Mouse (Mus musculus) stomach, embryonic 16.5 days (tissue): Measurements from ENCODE around the gene Sox10. TPM values are rescaled to one million over a fixed set of nuclear protein-coding genes. Genes with fewer than 3 reads are reported as not detected.
A peak's percentile ranks its signal among the peaks of the same experiment; 100 is the strongest.

Source experiments
- ATAC-seq: fragments of 200-750 bp; cut with Nextera tagmentation; 2 replicates; pipeline ENCODE4 v1.8.0; 2017; ENCODE audit warnings: moderate number of reproducible peaks, moderate TSS enrichment; ENCODE audit not compliant: insufficient read depth, low FRiP score
- H3K27ac ChIP-seq: fragments of 300-500 bp; sonication (generic); 2 replicates; pipeline ENCODE4 v1.5.1; 2014; ENCODE audit warnings: low read length
- H3K27me3 ChIP-seq: fragments of 300-500 bp; sonication (generic); 2 replicates; pipeline ENCODE4 v1.6.1; 2014; ENCODE audit warnings: low read length, control low read depth, mixed read lengths; ENCODE audit not compliant: control insufficient read depth, insufficient read depth
- H3K36me3 ChIP-seq: fragments of 300-500 bp; sonication (generic); 2 replicates; pipeline ENCODE4 v1.6.1; 2014; ENCODE audit warnings: low read length; ENCODE audit not compliant: control insufficient read depth, insufficient read depth
- H3K4me1 ChIP-seq: fragments of 300-500 bp; sonication (generic); 2 replicates; pipeline ENCODE4 v1.6.1; 2014; ENCODE audit warnings: low read length, control low read depth, mixed read lengths; ENCODE audit not compliant: control insufficient read depth, insufficient read depth
- H3K4me2 ChIP-seq: fragments of 300-500 bp; sonication (generic); 2 replicates; pipeline ENCODE4 v1.6.1; 2014; ENCODE audit warnings: low read depth, low read length, mixed read lengths
- H3K4me3 ChIP-seq: fragments of 300-500 bp; sonication (generic); replicated peaks from 2 replicates; pipeline ENCODE4 v1.5.1; 2014; ENCODE audit warnings: mild to moderate bottlenecking, low read length
- H3K9ac ChIP-seq: fragments of 300-500 bp; sonication (generic); 2 replicates; pipeline ENCODE4 v1.6.1; 2014; ENCODE audit warnings: low read length
- H3K9me3 ChIP-seq: fragments of 300-500 bp; sonication (generic); replicated peaks from 2 replicates; pipeline ENCODE4 v1.6.1; 2016; ENCODE audit warnings: low read length, control low read depth; ENCODE audit not compliant: control insufficient read depth
- WGBS: fragments of 180-500 bp; shearing (Covaris S2); extraction: QIAGEN DNeasy Blood & Tissue Kit; methylation state at CpG from one replicate; pipeline ENCODE4 v1.1.7; 2014; 5-methylcytosine and 5-hydroxymethylcytosine counted together
- polyA plus RNA-seq: library from polyadenylated mRNA; unstranded; fragments of >200 nt; fragmentation: Nextera tagmentation; extraction: Ambion mirVana; gene quantifications from 2 replicates; pipeline ENCODE4 v1.2.1, GENCODE M21; 2015

Gene Sox10
- polyA plus RNA-seq, 1 experiment from 2014 or later = 5.3 TPM

DNA sequence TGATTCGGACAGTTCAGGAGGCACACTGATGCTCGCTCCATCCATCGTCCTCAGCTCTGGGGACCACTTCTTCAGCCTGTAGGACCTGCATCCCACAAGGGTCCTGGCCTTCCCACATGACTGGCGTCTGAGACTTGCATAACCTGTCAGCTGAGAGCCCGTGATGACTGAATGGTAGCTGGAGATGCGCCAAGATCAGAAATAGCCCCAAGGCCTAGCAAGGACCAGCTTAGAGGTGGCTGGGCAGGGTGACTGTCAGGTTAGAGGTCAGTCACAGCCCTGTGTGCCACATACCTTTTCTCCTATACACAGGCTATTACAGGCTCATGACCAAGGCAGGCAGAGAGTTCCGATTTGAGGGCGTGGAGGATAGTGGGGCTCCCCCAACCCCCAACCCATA is 30.5 kb upstream of the Sox10 start:
- no peaks in the 10 kb centered on the region for H3K36me3 ChIP-seq
- no peak overlapping the region for H3K9ac ChIP-seq
- WGBS = 80% methylated on average over 8 of the region's 8 CpGs
- H3K27me3 ChIP-seq = no peaks in the 10 kb centered on the region
- no peak overlapping the region for H3K4me2 ChIP-seq
- no peaks in the 10 kb centered on the region for H3K9me3 ChIP-seq
- H3K4me3 ChIP-seq = no peak overlapping the region
- H3K27ac ChIP-seq = no peak overlapping the region
- H3K4me1 ChIP-seq = peaks cover 7% of the 10 kb centered on the region; the same call in 1 of the 2 replicates
- ATAC-seq = no peak

DNA sequence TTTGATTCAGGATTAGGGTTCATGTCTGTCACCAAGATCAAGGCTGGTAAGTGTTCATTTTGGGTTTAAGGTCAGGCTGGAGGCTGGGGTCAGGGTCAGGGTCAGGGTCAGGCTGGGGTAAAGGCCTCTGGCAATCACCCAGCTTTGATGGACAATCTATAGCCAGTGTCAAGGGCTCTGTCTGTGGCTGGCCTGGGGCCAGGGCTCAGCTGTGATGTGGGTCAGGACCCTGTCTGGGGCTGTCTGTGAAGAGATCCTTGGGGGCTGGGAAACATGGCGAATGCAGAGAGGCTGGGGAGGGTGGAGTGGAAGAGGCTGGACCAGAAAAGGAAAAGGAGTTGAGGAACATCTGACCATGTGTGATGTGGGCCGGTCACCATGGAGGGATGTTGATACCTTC is 29.9 kb upstream of the Sox10 start:
- Histone ChIP-seq H3K4me3 (no peak overlapping the region), H3K4me2 (no peak overlapping the region), H3K36me3 (no peaks in the 10 kb centered on the region), H3K4me1 (peaks cover 7% of the 10 kb centered on the region; the same call in 1 of the 2 replicates), H3K27ac (no peak overlapping the region), H3K27me3 (no peaks in the 10 kb centered on the region), H3K9ac (no peak overlapping the region), H3K9me3 (no peaks in the 10 kb centered on the region)
- no peak for ATAC-seq
- 88% methylated on average over 2 of the region's 2 CpGs for WGBS

GRCm38 (mm10) chr15:79194048-79194447 is 29.0 kb upstream of the Sox10 start:
- H3K27ac ChIP-seq = peak overlapping the region; percentile 81; the same call in 1 of the 2 replicates
- no peak overlapping the region for H3K4me3 ChIP-seq
- H3K36me3 ChIP-seq = no peaks in the 10 kb centered on the region
- H3K4me2 ChIP-seq = no peak overlapping the region
- 63% methylated on average over 9 of the region's 9 CpGs for WGBS
- H3K9ac ChIP-seq = no peak overlapping the region
- no peaks in the 10 kb centered on the region for H3K27me3 ChIP-seq
- H3K4me1 ChIP-seq = peaks cover 7% of the 10 kb centered on the region; the same call in 1 of the 2 replicates
- ATAC-seq = no peak
- H3K9me3 ChIP-seq = no peaks in the 10 kb centered on the region

GRCm38 (mm10) chr15:79192885-79193845 is 28.1 kb upstream of the Sox10 start:
- Histone ChIP-seq H3K9ac (peak overlapping the region; percentile 54), H3K36me3 (no peaks in the 10 kb centered on the region), H3K27ac (peak overlapping the region; percentile 81), H3K4me2 (peak overlapping the region; percentile 16; the same call in 1 of the 2 replicates), H3K4me3 (no peak overlapping the region), H3K9me3 (no peaks in the 10 kb centered on the region), H3K4me1 (peaks cover 7% of the 10 kb centered on the region; the same call in 1 of the 2 replicates), H3K27me3 (no peaks in the 10 kb centered on the region)
- 37% methylated on average over 27 of the region's 27 CpGs for WGBS
- peak; percentile 54; the same call in 1 of the 2 replicates for ATAC-seq

DNA sequence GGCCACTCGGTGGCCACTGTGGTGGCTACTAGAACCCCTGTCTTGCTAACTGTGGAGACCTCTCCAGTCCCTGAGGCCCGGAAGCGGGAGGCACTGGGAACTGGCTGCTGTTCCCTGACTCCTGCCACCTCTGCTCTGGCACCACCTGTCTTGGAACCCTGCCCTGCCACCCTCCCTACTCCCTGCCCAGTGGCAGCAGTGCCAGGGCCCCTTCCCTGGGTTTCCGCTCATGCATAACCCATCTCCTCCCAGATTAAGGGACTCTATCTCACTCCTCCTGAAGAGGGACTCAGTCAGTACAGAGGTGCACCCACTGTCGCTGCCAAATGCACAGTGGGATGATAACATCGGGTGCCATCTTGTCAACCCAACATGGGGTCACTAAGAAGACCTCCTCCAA is 27.4 kb upstream of the Sox10 start:
- H3K4me3 ChIP-seq = no peak overlapping the region
- no peak for ATAC-seq
- no peak overlapping the region for H3K9ac ChIP-seq
- no peaks in the 10 kb centered on the region for H3K36me3 ChIP-seq
- no peak overlapping the region for H3K4me2 ChIP-seq
- H3K4me1 ChIP-seq = peaks cover 7% of the 10 kb centered on the region; the same call in 1 of the 2 replicates
- H3K9me3 ChIP-seq = no peaks in the 10 kb centered on the region
- WGBS = 84% methylated on average over 6 of the region's 6 CpGs
- H3K27me3 ChIP-seq = no peaks in the 10 kb centered on the region
- peak overlapping the region; percentile 73; the same call in 1 of the 2 replicates for H3K27ac ChIP-seq

DNA sequence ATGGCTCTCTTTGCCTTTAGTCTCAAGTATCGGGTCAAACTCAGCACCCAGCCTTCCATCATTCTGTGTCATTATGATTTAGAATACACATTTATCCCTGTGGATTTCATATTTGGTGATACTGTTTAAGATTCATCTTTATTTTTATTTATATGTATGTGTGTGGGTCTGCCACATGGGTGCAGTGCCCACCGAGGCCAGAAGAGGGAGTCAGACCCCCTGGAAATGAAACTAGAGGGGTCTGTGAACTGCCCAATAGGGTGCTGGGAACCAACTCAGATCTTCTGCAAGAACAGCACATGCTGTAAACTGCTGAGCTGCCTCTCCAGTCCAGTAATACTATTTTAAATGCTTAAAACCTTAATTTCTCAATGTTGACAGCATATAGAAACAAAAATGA is 26.4 kb upstream of the Sox10 start:
- Histone ChIP-seq H3K4me1 (peaks cover 7% of the 10 kb centered on the region; the same call in 1 of the 2 replicates), H3K4me3 (no peak overlapping the region), H3K4me2 (no peak overlapping the region), H3K36me3 (no peaks in the 10 kb centered on the region), H3K27ac (no peak overlapping the region), H3K9me3 (no peaks in the 10 kb centered on the region), H3K27me3 (no peaks in the 10 kb centered on the region), H3K9ac (no peak overlapping the region)
- WGBS = 96% methylated on average over 2 of the region's 2 CpGs
- no peak for ATAC-seq

DNA sequence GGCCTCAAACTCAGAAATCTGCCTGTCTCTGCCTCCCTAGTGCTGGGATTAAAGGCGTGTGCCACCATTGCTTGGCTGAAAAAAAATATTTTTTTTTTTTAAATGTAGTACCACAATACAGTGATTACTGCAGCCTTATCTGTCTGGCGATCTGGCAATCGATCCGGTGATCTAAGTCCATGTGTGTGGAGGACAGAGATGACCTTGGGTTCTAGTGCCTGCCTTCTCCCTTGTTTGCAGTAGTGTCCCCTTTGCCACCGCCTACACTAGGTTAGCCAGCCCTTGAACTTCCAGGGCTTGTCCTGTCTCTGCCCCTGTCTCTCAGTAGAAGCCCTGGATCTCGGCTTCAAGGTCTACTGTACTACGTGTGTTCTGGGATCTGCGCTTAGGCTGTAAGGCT is 22.8 kb upstream of the Sox10 start:
- no peaks in the 10 kb centered on the region for H3K9me3 ChIP-seq
- H3K4me3 ChIP-seq = no peak overlapping the region
- no peaks in the 10 kb centered on the region for H3K36me3 ChIP-seq
- no peak overlapping the region for H3K4me2 ChIP-seq
- H3K4me1 ChIP-seq = peaks cover 2% of the 10 kb centered on the region; the same call in 1 of the 2 replicates
- 86% methylated on average over 8 of the region's 8 CpGs for WGBS
- H3K27ac ChIP-seq = no peak overlapping the region
- H3K27me3 ChIP-seq = no peaks in the 10 kb centered on the region
- no peak for ATAC-seq
- H3K9ac ChIP-seq = no peak overlapping the region

DNA sequence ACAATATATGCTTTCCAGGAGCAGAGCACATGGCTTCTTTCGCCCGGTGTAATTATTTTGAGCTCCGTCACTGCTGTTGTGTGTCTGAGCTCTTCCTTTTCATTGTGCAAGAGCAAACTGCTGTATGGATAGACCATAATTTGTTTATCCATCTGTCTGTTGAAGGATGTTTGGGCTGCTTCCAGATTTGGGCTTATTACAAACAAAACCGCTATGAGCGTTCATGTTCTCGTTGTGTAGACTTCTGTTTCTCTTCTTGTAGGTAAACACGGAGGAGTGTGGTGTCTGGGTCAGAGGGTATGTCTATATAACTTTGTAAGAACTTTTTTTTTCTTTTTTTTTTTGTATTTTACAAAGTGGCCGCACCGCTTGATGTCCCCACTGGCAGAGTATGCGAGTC is 20.2 kb upstream of the Sox10 start:
- Histone ChIP-seq H3K4me3 (no peak overlapping the region), H3K9me3 (no peaks in the 10 kb centered on the region), H3K27ac (no peak overlapping the region), H3K36me3 (no peaks in the 10 kb centered on the region), H3K4me2 (no peak overlapping the region), H3K9ac (no peak overlapping the region), H3K27me3 (no peaks in the 10 kb centered on the region), H3K4me1 (no peaks in the 10 kb centered on the region)
- WGBS = 51% methylated on average over 10 of the region's 10 CpGs
- ATAC-seq = no peak

DNA sequence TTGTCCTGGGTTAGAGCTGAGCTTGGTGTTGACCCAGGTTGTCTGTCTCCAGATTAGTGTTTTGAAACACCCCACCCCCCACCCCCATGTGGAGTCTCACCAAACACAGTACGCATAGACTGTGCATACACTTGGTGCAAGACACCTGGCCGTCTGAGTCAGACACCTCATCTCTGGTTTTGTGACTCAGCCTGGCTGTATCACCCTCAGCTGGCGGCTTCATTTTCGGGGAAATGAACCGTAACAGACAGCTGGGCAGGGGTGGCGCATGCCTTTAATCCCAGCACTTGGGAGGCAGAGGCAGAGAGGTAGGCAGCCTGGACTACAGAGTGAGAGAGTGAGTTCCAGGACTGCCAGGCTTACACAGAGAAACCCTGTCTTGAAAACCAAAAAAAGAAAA is 11.9 kb upstream of the Sox10 start:
- no peaks in the 10 kb centered on the region; the same call in 1 of the 2 replicates for H3K27me3 ChIP-seq
- no peaks in the 10 kb centered on the region for H3K36me3 ChIP-seq
- no peak overlapping the region for H3K4me3 ChIP-seq
- no peak overlapping the region for H3K27ac ChIP-seq
- no peaks in the 10 kb centered on the region for H3K4me1 ChIP-seq
- H3K4me2 ChIP-seq = no peak overlapping the region
- ATAC-seq = no peak
- no peak overlapping the region for H3K9ac ChIP-seq
- H3K9me3 ChIP-seq = no peaks in the 10 kb centered on the region
- 56% methylated on average over 6 of the region's 6 CpGs for WGBS
